Mouse (Mus musculus) duodenum, adult 2 months (tissue): Measurements from ENCODE around the gene Olfr683. TPM values are rescaled to one million over a fixed set of nuclear protein-coding genes. Genes with fewer than 3 reads are reported as not detected.

ENCODE experiments used
- polyA plus RNA-seq: library from polyadenylated mRNA; depleted of rRNA; stranded (reverse); fragments of >200 nt; gene quantifications from 2 replicates; pipeline ENCODE4 v1.2.3, GENCODE M21; 2012; ENCODE audit warnings: low replicate concordance; rRNA removed

Olfr683 gene
- not detected in 2 replicates for polyA plus RNA-seq

DNA sequence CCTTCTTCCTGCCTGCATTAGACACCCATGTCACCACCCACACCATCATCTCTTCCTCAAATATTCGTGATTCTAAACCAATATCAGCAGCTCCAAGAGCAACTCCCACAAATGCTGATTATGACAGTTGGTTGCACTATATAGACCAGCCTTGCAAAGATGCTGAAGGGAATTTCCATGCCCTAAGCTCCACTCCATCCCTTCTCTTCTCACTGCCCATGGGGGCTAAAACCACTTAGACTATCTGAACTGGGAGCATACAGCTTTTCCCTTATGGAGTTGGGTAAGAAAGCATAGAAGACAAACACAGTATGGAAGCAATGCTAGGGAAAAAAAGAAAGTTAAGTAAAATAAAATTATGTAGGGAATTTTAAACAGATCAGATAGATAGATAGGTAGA, at the start of gene Olfr683:
TSS of gene Olfr683 (minus strand) at position 101 of the 400 bp plus-strand sequence.

DNA sequence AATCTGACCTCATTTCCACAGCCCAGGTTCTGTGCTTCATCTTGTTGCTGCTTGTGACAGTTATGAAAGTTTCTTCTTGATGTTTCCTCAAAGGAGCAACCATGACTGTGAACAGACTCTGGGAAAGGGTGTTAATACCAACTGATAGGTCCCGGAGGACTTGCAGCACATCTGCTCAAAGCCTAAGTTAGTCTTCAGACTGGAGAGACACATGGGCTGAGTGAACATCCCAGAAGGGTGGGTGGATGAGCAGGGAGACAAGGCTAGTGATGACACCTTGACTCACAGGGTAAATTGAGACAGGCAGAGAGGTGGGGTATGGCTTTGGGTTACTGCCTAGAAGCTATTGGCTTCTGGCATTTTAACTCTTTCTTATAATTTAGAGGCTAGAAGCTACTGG, 39.1 kb upstream of the Olfr683 start, which contains the start of gene Olfr685:
TSS of gene Olfr685 (minus strand) at position 101 of the 400 bp plus-strand sequence.

DNA sequence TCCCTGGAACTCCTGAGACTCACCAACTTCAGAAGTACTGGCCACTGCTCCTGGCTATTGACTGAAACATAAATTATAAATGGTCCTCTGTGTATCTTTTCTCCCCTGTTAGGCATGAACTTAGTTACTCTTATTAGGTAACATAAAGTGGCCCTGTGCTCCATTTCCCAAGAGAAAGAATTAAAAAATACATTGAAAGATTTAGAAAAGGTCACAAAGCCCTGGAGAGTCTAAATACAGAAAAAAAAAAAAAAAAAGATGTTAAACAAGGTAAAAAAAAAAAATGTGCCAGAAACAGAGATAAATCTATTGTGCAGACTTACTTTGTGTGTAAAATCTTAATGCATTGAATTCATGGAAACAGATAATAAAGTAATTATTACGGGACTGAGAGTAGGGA, 16.7 kb upstream of the Olfr683 start, which contains the start of gene Olfr684:
TSS of gene Olfr684 (minus strand) at position 101 of the 400 bp plus-strand sequence.

GRCm38 (mm10) chr7:105116536-105116935, 30.3 kb downstream of the Olfr683 start, which contains the start of gene Olfr681:
Gene Olfr681 (plus strand): TSS chr7:105116836.

GRCm38 (mm10) chr7:105092717-105093116, 54.1 kb downstream of the Olfr683 start, which contains the start of gene Olfr680-ps1:
Gene Olfr680-ps1 (minus strand): TSS chr7:105092817.

Other genes with a start within 250 kb of the Olfr683 start
- gene Olfr667, start 225.5 kb downstream of the Olfr683 start, polyA plus RNA-seq: not detected in 2 replicates
- not detected in 2 replicates for gene Olfr668, start 219.0 kb downstream of the Olfr683 start, polyA plus RNA-seq
- gene Olfr669, start 212.8 kb downstream of the Olfr683 start, polyA plus RNA-seq: not detected in 2 replicates
- gene Olfr670, start 184.4 kb downstream of the Olfr683 start, polyA plus RNA-seq: not detected in 2 replicates
- gene Olfr671, start 167.9 kb downstream of the Olfr683 start, polyA plus RNA-seq: not detected in 2 replicates
- gene Olfr672, start 145.0 kb downstream of the Olfr683 start, polyA plus RNA-seq: not detected in 2 replicates
- not detected in 2 replicates for gene Olfr675, start 118.6 kb downstream of the Olfr683 start, polyA plus RNA-seq
- gene Olfr676, start 114.3 kb downstream of the Olfr683 start, polyA plus RNA-seq: not detected in 2 replicates
- not detected in 2 replicates for gene Olfr677, start 95.6 kb downstream of the Olfr683 start, polyA plus RNA-seq
- gene Olfr678, start 82.5 kb downstream of the Olfr683 start, polyA plus RNA-seq: not detected in 2 replicates
- gene Olfr679, start 65.8 kb downstream of the Olfr683 start, polyA plus RNA-seq: not detected in 2 replicates
- not detected in 2 replicates for gene Olfr680-ps1, start 54.2 kb downstream of the Olfr683 start, polyA plus RNA-seq
- not detected in 2 replicates for gene Olfr681, start 30.2 kb downstream of the Olfr683 start, polyA plus RNA-seq
- not detected in 2 replicates for gene Olfr684, start 16.6 kb upstream of the Olfr683 start, polyA plus RNA-seq
- not detected in 2 replicates for gene Olfr685, start 39.0 kb upstream of the Olfr683 start, polyA plus RNA-seq
- not detected in 2 replicates for gene Olfr686, start 60.5 kb upstream of the Olfr683 start, polyA plus RNA-seq
- gene Olfr688, start 141.1 kb upstream of the Olfr683 start, polyA plus RNA-seq: not detected in 2 replicates
- gene Olfr689, start 164.2 kb upstream of the Olfr683 start, polyA plus RNA-seq: not detected in 2 replicates
- gene Olfr690, start 187.1 kb upstream of the Olfr683 start, polyA plus RNA-seq: not detected in 2 replicates
- not detected in 2 replicates for gene Olfr691, start 195.3 kb upstream of the Olfr683 start, polyA plus RNA-seq
- gene Olfr692, start 221.2 kb upstream of the Olfr683 start, polyA plus RNA-seq: not detected in 2 replicates
- not detected in 2 replicates for gene Gm5901, start 228.0 kb upstream of the Olfr683 start, polyA plus RNA-seq